Mouse (Mus musculus) limb, embryonic 14.5 days (tissue): ENCODE results near the gene Col18a1. TPM values are rescaled to one million over a fixed set of nuclear protein-coding genes. Genes with fewer than 3 reads are reported as not detected.

Source experiments
- ATAC-seq: fragments of 200-750 bp; cut with Nextera tagmentation; 2 replicates; pipeline ENCODE4 v1.8.0; 2017; ENCODE audit warnings: low read depth, moderate number of reproducible peaks, moderate TSS enrichment; ENCODE audit not compliant: low FRiP score
- DNase-seq: peaks from one replicate; pipeline ENCODE4 v3.0.0-alpha.2; 2015; ENCODE audit warnings: low spot score
- H3K27ac ChIP-seq: fragments of 300-500 bp; sonication (generic); replicated peaks from 2 replicates; pipeline ENCODE4 v1.5.1; 2014; ENCODE audit warnings: low read depth, mild to moderate bottlenecking, low read length, moderate library complexity, mixed read lengths
- H3K27me3 ChIP-seq: fragments of 300-500 bp; sonication (generic); 2 replicates; pipeline ENCODE4 v1.6.1; 2014; ENCODE audit warnings: low read length, mixed read lengths; ENCODE audit not compliant: control insufficient read depth, insufficient read depth
- H3K36me3 ChIP-seq: fragments of 300-500 bp; sonication (generic); 2 replicates; pipeline ENCODE4 v1.6.1; 2014; ENCODE audit warnings: mild to moderate bottlenecking, low read length, moderate library complexity, mixed read lengths; ENCODE audit not compliant: control insufficient read depth, insufficient read depth
- H3K4me1 ChIP-seq: fragments of 300-500 bp; sonication (generic); 2 replicates; pipeline ENCODE4 v1.6.1; 2014; ENCODE audit warnings: antibody characterized with exemption, low read length, mixed read lengths; ENCODE audit not compliant: control insufficient read depth, insufficient read depth
- H3K4me2 ChIP-seq: fragments of 300-500 bp; sonication (generic); replicated peaks from 2 replicates; pipeline ENCODE4 v1.6.1; 2014; ENCODE audit warnings: low read depth, mild to moderate bottlenecking, low read length, moderate library complexity; ENCODE audit not compliant: severe bottlenecking
- H3K4me3 ChIP-seq: fragments of 300-500 bp; sonication (generic); replicated peaks from 2 replicates; pipeline ENCODE4 v1.5.1; 2014; ENCODE audit warnings: low read length
- H3K9ac ChIP-seq: fragments of 300-500 bp; sonication (generic); 2 replicates; pipeline ENCODE4 v1.6.1; 2014; ENCODE audit warnings: mild to moderate bottlenecking, low read depth, low read length, moderate library complexity; ENCODE audit not compliant: severe bottlenecking
- H3K9me3 ChIP-seq: fragments of 300-500 bp; sonication (generic); 2 replicates; pipeline ENCODE4 v1.6.1; 2016; ENCODE audit warnings: low read length; ENCODE audit not compliant: control insufficient read depth
- POLR2A ChIP-seq: fragments of 200-500 bp; IDR thresholded peaks from 2 replicates; pipeline ENCODE4 v1.8.0; 2012; ENCODE audit warnings: inconsistent platforms, mild to moderate bottlenecking, moderate library complexity, borderline replicate concordance; ENCODE audit not compliant: insufficient read depth, insufficient read length; ENCODE audit errors: extremely low read depth
- WGBS: fragments of 180-500 bp; shearing (Covaris S2); extraction: QIAGEN DNeasy Blood & Tissue Kit; methylation state at CpG from one replicate; pipeline ENCODE4 v1.1.7; 2014; 5-methylcytosine and 5-hydroxymethylcytosine counted together
- polyA plus RNA-seq, 2 experiments: library from polyadenylated mRNA; depleted of rRNA in 1 of 2; stranded (reverse) in 1 of 2; unstranded in 1 of 2; fragments of >200 nt; fragmentation: Nextera tagmentation in 1 of 2; extraction: Ambion mirVana in 1 of 2; gene quantifications; 2 replicates each; pipeline versions ENCODE4 v1.2.1 to v1.2.3; 2012 to 2014

The Col18a1 gene
- polyA plus RNA-seq, 2 experiments = 66.4 to 77.8 TPM

DNA sequence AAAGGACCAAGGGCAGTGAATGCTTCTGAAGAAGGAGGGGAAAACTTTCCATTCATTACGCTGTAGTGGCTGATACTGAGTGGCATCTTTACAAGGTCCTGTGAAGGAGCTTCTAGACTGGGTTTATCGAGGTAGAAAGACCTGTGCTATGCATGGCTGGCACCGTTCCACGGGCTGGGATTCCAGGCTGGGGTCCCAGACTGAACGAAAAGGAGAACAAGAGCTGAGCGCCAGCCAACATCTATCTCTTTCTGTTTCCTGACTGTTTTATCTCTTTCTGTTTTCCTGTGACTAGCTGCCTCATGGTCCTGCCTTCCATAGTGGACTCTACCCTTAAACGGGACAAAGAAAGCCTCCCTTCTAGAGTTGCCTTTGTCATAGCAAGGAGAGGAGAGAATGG is 21.1 kb upstream of the Col18a1 start:
- Histone ChIP-seq H3K4me1 (peaks cover 14% of the 10 kb centered on the region), H3K4me2 (no peak overlapping the region), H3K4me3 (no peak overlapping the region), H3K36me3 (no peaks in the 10 kb centered on the region), H3K9me3 (no peaks in the 10 kb centered on the region), H3K27ac (no peak overlapping the region), H3K9ac (no peak overlapping the region), H3K27me3 (no peaks in the 10 kb centered on the region)
- ATAC-seq = no peak
- WGBS = 66% methylated on average over 7 of the region's 7 CpGs
- no peak for DNase-seq
- TF ChIP-seq POLR2A = no peak

DNA sequence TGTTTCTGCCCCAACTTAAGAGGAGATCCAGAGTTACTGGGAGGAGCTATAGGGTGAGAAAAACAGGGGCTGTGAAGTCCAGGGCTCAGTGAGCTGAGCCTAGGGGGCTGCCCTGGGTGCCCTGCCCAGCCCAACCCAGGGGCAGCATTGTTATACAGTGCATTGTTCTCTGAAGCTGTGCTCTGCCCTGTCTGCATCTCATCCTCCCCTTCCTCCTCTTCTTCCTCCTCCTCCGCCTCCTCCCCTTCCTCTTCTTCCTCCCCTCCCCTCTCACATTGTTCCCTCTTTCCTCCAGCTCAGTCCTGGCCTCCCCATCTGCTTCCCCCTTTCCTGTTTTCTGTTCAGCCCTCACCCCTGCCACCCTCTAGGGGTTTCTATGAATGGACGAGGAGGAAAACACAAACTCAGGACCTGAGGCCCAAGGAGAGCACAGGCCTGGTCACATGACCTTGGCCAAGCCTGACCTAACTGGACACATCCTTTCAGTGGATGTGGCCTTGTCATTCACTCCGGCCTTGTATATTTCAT is 16.5 kb upstream of the Col18a1 start:
- Histone ChIP-seq H3K4me2 (no peak overlapping the region), H3K9me3 (no peaks in the 10 kb centered on the region), H3K4me1 (no peaks in the 10 kb centered on the region; the same call in 1 of the 2 replicates), H3K4me3 (no peak overlapping the region), H3K27ac (no peak overlapping the region), H3K27me3 (no peaks in the 10 kb centered on the region), H3K36me3 (no peaks in the 10 kb centered on the region), H3K9ac (no peak overlapping the region)
- DNase-seq (no peak), ATAC-seq (no peak)
- WGBS = 81% methylated on average over 3 of the region's 3 CpGs
- TF ChIP-seq POLR2A = no peak

DNA sequence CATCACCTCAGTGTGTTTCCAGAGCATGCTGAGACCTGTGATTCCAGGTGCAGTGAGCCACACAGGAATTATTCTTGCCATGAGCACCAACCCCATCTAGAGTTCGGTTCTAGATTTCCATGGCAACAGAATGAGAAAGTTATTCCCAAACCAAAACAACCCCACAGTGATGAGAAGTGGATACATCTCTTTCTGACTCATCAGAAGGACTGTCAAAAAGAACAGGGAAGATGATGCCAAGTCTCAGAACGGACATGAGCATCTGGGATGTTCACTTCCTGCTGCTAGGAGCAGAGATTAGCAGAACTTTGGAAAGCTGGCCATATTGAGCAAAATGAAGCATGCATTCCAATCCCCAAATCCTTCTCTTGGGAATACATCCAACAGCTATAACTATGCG is 13.8 kb upstream of the Col18a1 start:
- DNase-seq (no peak), ATAC-seq (no peak)
- Histone ChIP-seq H3K36me3 (no peaks in the 10 kb centered on the region), H3K27ac (no peak overlapping the region), H3K9me3 (no peaks in the 10 kb centered on the region), H3K4me1 (no peaks in the 10 kb centered on the region), H3K27me3 (no peaks in the 10 kb centered on the region), H3K4me2 (no peak overlapping the region), H3K9ac (no peak overlapping the region), H3K4me3 (no peak overlapping the region)
- 78% methylated on average over 3 of the region's 3 CpGs for WGBS
- no peak for TF ChIP-seq POLR2A

DNA sequence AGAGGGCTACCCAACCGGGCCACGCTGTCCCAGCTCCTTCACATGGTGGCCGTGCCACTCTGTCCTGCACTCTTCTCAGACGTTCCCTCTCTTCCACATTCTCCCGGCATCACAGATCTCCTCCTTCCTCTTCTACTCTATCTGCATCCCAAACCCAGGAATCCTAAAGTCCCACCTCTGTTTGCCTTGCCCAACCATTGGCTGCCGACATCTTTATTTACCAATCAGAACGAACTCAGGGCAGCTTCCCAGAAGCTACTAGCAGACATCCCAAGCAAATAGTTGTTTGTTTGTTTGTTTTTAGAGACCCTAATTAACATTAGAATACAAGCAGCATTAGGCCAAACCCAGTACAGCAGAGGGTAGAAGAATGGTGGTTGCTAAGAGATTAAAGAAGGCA is 12.3 kb upstream of the Col18a1 start:
- ATAC-seq (no peak), DNase-seq (no peak)
- Histone ChIP-seq H3K27me3 (no peaks in the 10 kb centered on the region), H3K36me3 (no peaks in the 10 kb centered on the region), H3K9ac (no peak overlapping the region), H3K9me3 (no peaks in the 10 kb centered on the region), H3K27ac (no peak overlapping the region), H3K4me2 (no peak overlapping the region), H3K4me3 (no peak overlapping the region), H3K4me1 (no peaks in the 10 kb centered on the region)
- TF ChIP-seq POLR2A = no peak
- WGBS = 69% methylated on average over 7 of the region's 7 CpGs

DNA sequence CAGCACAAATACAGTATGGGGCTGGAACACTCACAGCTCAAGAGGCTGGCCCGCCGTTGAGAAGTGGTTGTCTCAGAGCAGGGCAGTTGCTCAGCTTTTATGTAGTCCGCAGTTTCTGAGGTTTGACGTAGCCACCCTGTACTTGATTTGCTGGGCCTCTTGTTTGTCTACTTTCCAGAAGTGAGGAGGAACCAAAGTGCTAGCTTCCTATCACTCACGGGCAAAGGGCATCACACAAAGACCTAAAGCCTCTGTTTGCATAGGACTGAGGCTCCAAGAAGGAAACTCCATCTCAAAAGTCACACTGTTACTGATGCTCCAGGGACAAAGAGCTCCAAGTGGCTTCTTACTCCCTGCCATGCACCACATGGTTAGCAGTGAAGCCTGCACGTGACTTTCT is 4.1 kb upstream of the Col18a1 start:
- ATAC-seq = no peak
- Histone ChIP-seq H3K27ac (no peak overlapping the region), H3K9ac (no peak overlapping the region), H3K4me3 (no peak overlapping the region), H3K9me3 (no peaks in the 10 kb centered on the region), H3K36me3 (no peaks in the 10 kb centered on the region), H3K27me3 (0 out of 2 replicates have a peak, but pooled peaks cover 4% of the 10 kb centered on the region), H3K4me1 (0 out of 2 replicates have a peak, but pooled peaks cover 6% of the 10 kb centered on the region), H3K4me2 (no peak overlapping the region)
- DNase-seq = no peak
- WGBS = 88% methylated on average over 6 of the region's 6 CpGs
- TF ChIP-seq POLR2A = no peak
